Mouse (Mus musculus): Measurements from ENCODE around the gene Wdr38.
"Not testable (repeated sequence)": the region's sequence is repeated elsewhere in the genome, so short reads cannot be mapped to it uniquely, and the experiment has no call there.

Gene Wdr38

GRCm38 (mm10) chr2:38992452-38992851 lies 4.8 kb upstream of the Wdr38 start:
- DNase-seq (ENCODE audit: low spot score in 2 of 2): no peak

DNA sequence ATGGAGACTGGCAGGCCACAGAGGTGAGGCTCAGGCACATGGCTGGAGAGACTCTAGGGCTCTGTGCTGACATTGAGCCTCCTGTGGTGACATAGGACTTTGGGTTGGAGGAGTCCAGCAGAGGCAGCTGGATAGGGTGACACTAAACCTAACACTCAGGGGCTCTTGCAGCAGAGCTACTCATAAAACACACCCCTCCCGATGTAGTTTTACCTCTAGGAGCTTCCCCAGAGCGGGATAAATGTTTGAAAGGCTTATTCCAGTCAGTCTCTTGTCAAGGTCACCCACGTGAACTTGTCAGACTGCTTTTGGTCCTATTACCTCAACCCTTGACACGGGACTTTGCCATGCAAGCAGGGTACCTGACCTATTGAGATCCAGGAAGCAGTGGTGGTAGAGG lies 2.1 kb downstream of the Wdr38 start:
- no peak for DNase-seq (ENCODE audit: low spot score in 2 of 2)

DNA sequence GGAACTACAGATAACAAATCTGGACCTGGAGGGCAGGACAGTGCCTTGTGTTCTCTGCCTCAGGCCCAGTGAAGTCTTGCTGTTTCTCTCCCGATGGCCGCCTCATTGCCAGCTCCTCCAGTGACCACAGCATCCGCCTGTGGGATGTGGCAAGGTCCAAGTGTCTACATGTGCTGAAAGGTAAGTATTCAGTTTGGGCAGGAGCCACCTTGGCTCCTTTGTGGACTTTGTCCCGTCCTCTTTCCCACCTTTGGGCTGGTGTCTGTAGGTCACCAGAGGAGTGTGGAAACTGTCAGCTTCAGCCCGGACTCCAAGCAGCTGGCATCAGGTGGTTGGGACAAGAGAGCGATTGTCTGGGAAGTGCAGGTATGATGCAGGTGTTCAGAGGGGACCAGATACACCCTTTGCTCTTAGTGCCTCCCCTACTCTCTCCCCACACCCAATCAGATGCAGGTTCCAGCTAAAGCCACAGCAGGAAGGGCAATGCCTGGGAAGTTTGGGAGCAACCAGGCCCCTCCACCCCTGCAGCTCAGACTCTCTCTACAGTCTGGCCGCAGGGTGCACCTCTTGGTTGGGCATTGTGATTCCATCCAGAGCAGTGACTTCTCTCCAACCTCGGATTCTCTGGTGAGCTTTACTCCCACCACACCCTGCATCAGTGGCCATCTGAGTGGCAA lies 2.8 kb downstream of the Wdr38 start:
- DNase-seq (ENCODE audit: low spot score in 2 of 2): no peak

GRCm38 (mm10) chr2:39000587-39000919 lies 3.3 kb downstream of the Wdr38 start:
- no peak for DNase-seq (ENCODE audit: low spot score in 2 of 2)

GRCm38 (mm10) chr2:39001866-39002265 lies 4.6 kb downstream of the Wdr38 start:
- DNase-seq (ENCODE audit: low spot score in 2 of 2): no peak

DNA sequence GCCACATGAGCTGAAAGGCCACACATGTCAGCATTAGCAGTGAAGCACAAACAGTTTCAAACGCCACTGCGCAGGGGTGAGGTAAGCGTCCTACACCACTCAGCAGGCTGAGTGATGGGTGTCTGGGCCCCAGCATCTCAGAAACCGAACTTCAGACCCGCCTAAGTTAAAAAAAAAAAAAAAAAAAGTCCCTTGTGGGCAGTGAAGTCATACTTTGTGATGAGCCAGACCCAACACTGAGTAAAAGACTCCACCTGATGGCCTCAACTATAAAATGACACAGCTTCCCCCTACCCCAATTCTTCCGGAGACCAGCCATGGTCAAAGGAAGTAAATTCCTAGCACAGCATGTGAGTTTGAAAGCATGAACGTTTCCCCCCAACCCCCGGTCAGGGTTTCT lies 5.8 kb downstream of the Wdr38 start:
- DNase-seq (ENCODE audit: low spot score in 2 of 2): no peak

DNA sequence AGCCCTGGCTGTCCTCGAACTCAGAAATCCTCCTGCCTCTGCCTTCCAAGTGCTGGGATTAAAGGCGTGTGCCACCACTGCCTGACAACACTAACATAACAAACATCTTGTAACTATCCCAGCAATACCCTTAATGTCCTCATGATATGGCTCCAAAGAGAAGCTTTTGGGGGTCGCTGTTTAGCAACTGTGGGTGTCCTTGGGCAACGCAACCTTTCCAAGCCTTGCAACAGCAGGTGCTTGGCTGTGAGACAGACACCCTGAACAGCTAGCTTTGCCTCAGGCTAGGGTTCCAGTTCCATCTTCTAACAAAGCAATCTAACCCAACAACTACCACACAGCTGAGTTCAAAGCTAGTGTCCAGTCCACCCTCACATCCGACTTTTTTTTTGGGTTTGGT lies 6.2 kb downstream of the Wdr38 start:
- no peak for DNase-seq (ENCODE audit: low spot score in 2 of 2)

- no peak for DNase-seq (ENCODE audit: low spot score in 2 of 2)
Measured at GRCm38 (mm10) chr2:39004372-39004771, 7.1 kb downstream of the Wdr38 start.

GRCm38 (mm10) chr2:39004880-39005435 lies 7.7 kb downstream of the Wdr38 start, which contains the start of gene Arpc5l:
Arpc5l (plus strand) TSS chr2:39005348.
- peak; percentile 78 to 91 for DNase-seq (ENCODE audit: low spot score in 2 of 2)

- peak in 1 of 2 experiments; percentile 46 for DNase-seq (ENCODE audit: low spot score in 2 of 2)
Measured at GRCm38 (mm10) chr2:39005574-39006079, 8.4 kb downstream of the Wdr38 start, which contains the start of gene Rpl35. Rpl35 (minus strand) TSS chr2:39005624.

DNA sequence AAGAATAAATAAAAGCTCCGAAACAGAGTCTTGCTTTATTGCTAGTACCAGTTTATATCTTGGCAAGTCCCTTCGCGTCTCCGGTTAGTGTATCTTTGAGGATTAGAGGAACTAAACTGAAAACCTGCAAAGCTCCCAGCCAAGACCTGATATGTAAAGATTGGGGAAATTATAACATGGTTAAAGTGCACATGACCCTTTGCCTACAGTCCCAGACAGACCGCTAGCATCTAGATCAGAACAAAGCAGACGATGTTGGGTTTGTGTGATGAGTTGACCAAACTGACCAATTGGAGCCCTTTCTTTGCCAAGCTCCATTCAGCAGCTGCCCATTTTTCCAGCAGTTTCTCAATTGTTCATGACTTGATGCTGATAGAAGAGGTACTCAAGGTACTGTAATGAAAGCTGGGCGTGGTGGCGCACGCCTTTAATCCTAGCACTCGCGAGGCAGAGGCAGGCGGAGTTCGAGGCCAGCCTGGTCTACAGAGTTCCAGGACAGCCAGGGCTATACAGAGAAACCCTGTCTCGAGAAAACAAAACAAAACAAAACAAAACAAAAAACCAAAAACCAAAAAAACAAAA lies 9.0 kb downstream of the Wdr38 start:
- no peak for DNase-seq (ENCODE audit: low spot score in 2 of 2)

- peak; percentile 90 to 94 for DNase-seq (ENCODE audit: low spot score in 2 of 2)
Measured at GRCm38 (mm10) chr2:39007865-39008264, 10.6 kb downstream of the Wdr38 start.

GRCm38 (mm10) chr2:39008350-39008851 lies 11.1 kb downstream of the Wdr38 start:
- no peak for DNase-seq (ENCODE audit: low spot score in 2 of 2)

GRCm38 (mm10) chr2:39008954-39009365 lies 11.7 kb downstream of the Wdr38 start:
- DNase-seq (ENCODE audit: low spot score in 2 of 2): peak; percentile 68 to 73

DNA sequence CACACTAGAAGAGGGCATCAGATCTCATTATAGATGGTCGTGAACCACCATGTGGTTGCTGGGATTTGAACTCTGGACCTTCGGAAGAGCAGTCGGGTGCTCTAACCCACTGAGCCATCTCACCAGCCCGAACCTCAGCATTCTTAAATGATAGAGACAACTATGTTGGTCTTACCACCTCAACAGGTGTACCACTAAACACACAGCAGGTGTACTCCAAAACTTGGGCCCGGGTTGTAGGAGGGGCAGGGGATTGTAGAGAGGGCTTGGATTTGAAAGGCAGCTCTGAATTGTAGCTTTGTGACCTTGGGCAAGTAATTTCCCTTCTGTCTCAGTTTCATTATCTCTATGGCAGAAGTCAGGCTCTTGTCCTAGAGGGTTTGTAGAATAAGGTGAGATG lies 12.9 kb downstream of the Wdr38 start:
- DNase-seq (ENCODE audit: low spot score in 2 of 2): not testable (repeated sequence)

DNA sequence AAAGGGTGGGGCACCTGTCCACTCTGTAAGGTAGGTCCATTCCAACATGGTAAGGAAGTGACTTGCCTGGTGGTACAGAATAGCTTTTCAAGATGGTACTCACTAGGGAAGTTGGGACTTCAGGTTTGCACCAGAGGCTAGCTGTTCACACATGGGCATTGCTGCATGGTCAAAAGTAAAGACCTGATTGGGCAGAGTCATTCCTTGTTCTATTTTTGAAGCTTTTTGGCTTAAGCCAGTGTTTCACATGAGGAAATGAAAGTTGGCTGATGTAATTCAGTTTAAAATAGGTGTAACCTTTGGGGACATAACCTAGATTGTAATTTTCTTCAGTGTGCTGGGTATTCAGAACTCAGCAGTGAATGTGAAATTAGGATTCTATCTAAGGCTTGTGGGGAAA lies 14.0 kb downstream of the Wdr38 start:
- no peak for DNase-seq (ENCODE audit: low spot score in 2 of 2)

GRCm38 (mm10) chr2:39011971-39012370 lies 14.7 kb downstream of the Wdr38 start:
- no peak for DNase-seq (ENCODE audit: low spot score in 2 of 2)

- DNase-seq (ENCODE audit: low spot score in 2 of 2): no peak
Measured at GRCm38 (mm10) chr2:39012768-39013279, 15.5 kb downstream of the Wdr38 start.

GRCm38 (mm10) chr2:39016581-39016980 lies 19.3 kb downstream of the Wdr38 start:
- DNase-seq (ENCODE audit: low spot score in 2 of 2): no peak

DNA sequence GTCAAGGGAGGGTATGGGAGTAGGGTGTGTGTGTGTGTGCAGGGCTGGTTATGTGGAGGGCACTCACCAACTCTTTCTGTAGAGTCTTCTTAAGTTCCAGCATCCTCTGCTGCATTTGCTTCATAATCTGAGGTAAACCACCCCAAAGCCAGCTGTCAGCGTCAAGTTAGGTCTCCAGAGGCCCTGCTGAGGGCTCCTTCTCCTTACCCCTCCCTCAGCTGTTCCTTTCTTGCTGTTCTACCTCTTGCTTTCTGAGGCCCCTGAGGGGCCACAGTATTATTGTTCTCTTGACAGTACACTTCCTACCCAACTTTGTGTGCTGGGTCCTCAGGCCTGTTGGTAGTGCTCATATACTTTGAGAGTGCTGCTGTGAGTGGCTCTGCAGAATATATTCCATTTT lies 22.7 kb downstream of the Wdr38 start:
- DNase-seq (ENCODE audit: low spot score in 2 of 2): no peak

DNA sequence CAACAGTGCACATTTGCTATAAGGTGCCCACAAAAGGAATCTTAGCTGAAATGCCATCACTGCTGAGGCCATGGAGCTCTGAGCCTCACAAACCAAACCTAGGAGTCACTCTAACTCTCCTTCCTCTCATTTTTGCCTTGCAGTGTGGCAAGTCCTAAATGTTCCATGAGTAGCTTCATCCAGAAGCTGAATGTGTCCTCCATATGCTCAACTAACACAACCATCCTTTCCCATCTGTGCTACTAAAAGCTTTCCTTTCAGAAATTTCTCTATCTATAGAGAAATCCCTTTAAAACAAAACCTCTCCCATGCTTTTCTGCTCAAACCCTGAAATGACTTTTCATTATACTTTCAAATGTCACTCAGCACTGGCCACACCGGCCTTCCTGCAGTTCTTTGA lies 34.3 kb downstream of the Wdr38 start:
- DNase-seq (ENCODE audit: low spot score in 2 of 2): no peak

- no peak for DNase-seq (ENCODE audit: low spot score in 2 of 2)
Measured at GRCm38 (mm10) chr2:39040215-39040614, 42.9 kb downstream of the Wdr38 start.

- DNase-seq (ENCODE audit: low spot score in 2 of 2): no peak
Measured at GRCm38 (mm10) chr2:39048515-39048914, 51.2 kb downstream of the Wdr38 start.

All from urinary bladder, postnatal 36 days (tissue).